Mouse (Mus musculus) layer of hippocampus, adult 2 months (tissue): ENCODE measurements at regions not wholly inside any gene's neighbourhood (a gene's known extent, or its start where the extent isn't known, plus 50 kb on each side); places are given as distances from the start of the nearest gene placed in this dataset.

Experiments
- DNase-seq, 2 experiments: peaks; one replicate each; pipeline ENCODE4 v3.0.0; 2022; ENCODE audit warnings: low spot score in 2 of 2
- H3K27ac ChIP-seq: fragments of 200-600 bp; 2 replicates; pipeline ENCODE4 v1.8.1; 2022
- H3K4me3 ChIP-seq: fragments of 200-600 bp; 2 replicates; pipeline ENCODE4 v1.8.1; 2022; ENCODE audit warnings: mild to moderate bottlenecking
- CTCF ChIP-seq: fragments of 200-600 bp; conservative IDR thresholded peaks from 2 replicates; pipeline ENCODE4 v1.8.1; 2022; ENCODE audit warnings: antibody characterized with exemption, mild to moderate bottlenecking, moderate library complexity

DNA sequence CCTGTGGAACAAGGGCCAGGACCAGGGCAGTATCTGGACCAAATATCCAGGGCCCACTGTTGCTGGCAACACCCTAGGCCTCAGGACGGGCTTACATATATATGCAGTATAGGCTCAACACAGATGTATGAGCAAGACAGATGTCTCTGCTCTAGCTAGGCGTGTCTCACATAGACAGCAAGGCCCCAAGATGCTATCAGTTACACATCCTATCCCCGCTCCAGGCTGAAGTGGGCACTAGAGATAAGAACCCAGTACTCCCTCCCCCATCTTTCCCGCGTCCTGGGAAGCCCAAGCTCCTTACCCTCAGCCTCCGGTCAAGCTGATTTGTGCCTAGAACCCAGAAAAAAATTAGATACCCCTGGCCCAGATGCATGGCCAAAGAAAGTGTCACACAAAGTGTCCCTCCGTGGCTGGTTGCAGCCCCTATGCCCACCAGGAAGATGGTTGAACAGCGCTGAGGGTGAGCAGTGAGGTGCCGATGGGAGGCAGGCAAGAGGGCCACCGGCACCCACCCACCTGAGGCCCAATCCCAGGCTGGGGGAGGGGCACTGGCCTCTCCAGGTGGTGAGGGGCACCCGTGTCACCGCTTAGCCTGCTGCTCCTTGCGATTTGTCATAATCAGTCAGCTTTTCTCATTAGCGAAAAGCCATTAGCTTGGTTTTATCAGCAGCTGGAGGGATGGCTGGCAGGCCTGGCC is 95.3 kb upstream of the Nkx1-1 start:
- Histone ChIP-seq H3K4me3 (no peak overlapping the region), H3K27ac (no peak overlapping the region)
- DNase-seq: no peak
- no peak for TF ChIP-seq CTCF

DNA sequence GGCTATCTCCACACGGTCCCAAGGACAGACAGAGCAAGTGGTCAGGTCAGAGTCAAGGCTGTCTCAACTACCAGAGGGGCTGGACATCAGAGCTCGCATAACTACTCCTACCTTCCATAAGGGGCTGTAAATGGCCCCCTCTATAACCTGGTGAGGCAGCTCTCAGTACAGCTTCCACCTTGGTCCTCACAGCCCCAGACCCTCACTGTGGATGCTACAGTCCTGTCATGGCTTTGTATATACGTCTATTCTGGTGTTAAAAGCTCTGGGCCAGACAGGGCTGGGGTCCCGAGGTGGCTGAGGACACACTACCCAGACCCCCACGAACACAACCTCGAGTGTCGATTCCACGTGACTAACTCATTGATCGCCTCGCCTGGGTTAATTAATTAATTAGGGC is 94.0 kb upstream of the Nkx1-1 start:
- TF ChIP-seq CTCF: no peak
- H3K27ac ChIP-seq: no peak overlapping the region
- DNase-seq: no peak
- no peak overlapping the region for H3K4me3 ChIP-seq

DNA sequence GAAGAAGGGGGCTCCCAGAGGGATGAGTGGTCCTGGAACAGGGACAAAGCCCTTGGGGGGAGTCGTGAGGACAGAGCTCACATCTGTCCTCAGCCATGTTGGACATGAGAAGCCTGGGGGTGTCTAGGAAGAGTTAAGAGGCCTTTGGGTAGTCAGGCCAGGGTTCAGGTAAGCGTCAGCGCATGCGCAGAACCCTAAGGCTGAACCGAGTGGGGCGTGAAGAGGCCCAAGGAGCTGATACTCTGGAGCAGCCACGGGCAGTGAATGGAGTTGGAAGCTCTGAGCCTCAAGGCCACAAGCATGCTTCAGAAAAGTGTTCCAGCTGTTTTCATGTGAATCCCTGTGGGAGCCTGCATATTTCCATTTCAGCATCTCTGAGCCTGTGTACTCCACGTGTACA is 93.5 kb upstream of the Nkx1-1 start:
- TF ChIP-seq CTCF: no peak
- no peak overlapping the region for H3K4me3 ChIP-seq
- no peak for DNase-seq
- H3K27ac ChIP-seq: no peak overlapping the region

DNA sequence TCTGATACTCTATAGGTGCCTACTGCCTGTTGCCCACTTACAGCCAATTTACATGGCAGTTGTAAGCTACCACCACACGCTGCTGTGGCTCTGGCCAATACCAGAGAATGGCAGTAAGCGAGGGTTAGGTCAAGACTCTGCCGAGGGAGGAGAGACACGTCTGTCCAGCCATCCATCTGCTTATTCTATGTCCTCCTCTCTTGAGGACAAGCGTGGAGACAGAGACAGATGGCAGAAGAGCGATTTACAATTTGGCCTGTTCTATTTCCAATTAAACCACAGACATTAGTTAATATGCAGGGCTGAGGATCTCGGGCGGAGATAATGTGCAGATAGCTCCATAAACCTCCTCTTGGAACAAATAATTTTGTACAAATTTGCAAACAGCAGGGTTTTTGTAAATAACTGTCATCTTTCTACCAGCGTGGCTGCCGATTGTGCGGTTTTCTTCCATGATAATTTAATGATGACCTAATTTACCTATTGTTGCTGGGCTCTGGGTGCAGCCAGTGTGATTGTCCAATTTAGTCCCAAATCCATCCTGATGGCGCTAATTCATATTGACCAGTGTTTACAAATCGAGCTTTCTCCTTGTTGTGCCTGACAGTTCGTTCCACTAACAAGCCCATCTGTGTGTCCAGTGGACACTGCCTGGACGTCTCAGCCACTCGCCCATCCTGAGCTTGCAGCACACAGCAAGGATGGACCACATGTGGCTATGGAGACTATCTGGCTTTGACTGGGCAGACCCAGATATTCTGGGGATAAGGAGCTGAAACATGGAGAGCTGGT is 88.4 kb upstream of the Nkx1-1 start:
- no peak for TF ChIP-seq CTCF
- DNase-seq: peak in 1 of 2 experiments; percentile 2
- peak overlapping the region; percentile 41 for H3K27ac ChIP-seq
- H3K4me3 ChIP-seq: no peak overlapping the region

DNA sequence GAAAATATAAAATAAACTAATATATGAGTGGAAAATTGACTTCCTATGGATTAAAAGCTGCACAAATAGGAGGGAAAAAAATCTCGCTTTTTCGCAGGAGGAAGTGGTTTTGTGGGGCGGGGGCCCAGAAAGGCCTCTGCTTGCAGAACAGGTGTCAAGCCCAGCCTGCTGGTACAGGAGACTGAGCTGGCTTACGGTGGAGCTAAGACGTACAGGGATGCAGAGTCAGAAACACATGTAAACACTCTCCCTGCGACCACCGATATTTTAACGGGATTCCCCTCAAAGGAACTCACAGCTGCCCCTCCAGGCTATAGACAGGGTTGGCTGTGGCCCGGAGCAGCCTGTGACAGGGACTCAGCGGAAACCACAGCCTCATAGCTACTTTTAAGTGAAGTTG is 87.1 kb upstream of the Nkx1-1 start:
- no peak overlapping the region for H3K4me3 ChIP-seq
- TF ChIP-seq CTCF: no peak
- no peak overlapping the region for H3K27ac ChIP-seq
- DNase-seq: no peak

DNA sequence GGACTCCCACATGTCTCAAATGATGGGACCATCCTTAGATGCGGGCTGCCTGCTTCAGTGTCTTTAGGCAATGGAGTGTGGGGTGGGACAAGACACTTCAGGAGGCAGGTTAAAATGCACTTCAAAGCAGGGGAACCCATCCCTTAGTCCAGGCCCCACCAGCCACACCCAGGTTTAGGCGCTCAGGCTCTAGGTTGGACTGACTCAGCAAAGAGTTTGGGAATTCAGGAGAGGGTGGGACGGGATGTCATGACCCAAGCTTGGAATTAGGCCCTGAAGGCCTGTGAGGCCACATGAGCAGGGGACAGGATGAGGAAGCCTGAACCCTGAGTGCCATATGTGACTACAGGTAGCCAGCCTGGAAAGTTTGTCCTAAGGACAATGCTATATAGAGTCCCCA is 85.6 kb upstream of the Nkx1-1 start:
- Histone ChIP-seq H3K4me3 (no peak overlapping the region), H3K27ac (no peak overlapping the region)
- no peak for TF ChIP-seq CTCF
- no peak for DNase-seq

DNA sequence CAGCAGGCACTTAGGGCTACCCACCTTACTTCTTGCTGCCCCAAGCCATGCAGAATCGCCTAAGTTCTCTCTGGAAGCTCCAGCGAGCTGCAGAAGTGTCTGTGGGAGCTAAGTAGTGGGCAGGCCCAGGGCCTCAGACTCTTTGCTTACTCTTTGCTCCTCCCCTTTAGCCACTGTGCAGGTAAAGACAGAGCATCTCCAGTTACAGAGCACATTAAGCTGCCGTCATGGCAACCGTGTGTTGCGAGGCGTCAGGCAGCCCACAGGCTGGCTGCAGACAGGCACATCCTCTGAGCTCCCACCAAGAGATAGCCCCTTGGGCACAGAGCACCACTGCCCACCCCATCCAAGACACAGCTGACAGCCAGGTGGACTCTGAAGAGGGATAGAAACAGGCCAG is 85.1 kb upstream of the Nkx1-1 start:
- no peak overlapping the region for H3K4me3 ChIP-seq
- no peak overlapping the region for H3K27ac ChIP-seq
- DNase-seq: peak in 1 of 2 experiments; percentile 8
- no peak for TF ChIP-seq CTCF

DNA sequence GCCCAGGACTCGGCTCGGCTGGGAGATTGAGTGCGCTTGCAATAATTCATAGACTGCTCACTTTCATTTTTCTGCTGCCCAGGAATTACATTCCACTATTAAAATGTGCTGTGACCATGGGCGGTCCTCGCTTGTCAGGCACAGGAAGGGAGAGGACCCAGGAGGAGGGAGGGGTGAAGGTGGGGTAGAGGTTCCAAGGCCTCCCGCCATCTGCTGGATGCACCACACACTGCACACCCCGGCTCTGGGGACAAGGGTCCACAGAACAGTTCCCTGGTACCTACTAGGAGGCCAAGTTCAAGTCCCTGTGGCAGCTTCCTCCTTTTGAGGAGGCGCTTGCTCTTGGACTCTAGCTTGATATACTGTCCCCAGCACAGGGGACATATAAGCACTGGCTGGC is 83.8 kb upstream of the Nkx1-1 start:
- DNase-seq: no peak
- no peak overlapping the region for H3K4me3 ChIP-seq
- H3K27ac ChIP-seq: no peak overlapping the region
- peak; percentile 19; the same call in 1 of the 2 replicates for TF ChIP-seq CTCF

DNA sequence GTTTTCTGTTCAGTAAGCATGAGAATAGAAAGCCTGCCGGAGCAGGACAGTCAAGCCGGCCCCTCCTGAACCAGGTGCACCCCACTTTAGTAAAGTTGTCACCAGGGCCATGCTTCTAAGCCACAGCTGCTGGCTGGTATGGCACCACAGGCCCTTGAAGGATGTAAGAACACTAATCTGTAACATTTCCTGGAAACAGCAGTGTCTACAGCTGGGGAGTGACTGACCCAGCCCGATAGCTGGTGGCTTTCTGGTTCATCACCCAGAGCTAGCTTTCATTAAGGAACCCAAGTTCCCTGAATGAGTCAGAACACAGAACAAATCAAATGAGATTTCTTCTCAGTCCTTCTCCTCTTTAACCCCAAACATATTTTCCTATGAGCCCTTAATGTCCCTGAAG is 82.4 kb upstream of the Nkx1-1 start:
- no peak overlapping the region for H3K4me3 ChIP-seq
- DNase-seq: no peak
- H3K27ac ChIP-seq: no peak overlapping the region
- TF ChIP-seq CTCF: no peak

DNA sequence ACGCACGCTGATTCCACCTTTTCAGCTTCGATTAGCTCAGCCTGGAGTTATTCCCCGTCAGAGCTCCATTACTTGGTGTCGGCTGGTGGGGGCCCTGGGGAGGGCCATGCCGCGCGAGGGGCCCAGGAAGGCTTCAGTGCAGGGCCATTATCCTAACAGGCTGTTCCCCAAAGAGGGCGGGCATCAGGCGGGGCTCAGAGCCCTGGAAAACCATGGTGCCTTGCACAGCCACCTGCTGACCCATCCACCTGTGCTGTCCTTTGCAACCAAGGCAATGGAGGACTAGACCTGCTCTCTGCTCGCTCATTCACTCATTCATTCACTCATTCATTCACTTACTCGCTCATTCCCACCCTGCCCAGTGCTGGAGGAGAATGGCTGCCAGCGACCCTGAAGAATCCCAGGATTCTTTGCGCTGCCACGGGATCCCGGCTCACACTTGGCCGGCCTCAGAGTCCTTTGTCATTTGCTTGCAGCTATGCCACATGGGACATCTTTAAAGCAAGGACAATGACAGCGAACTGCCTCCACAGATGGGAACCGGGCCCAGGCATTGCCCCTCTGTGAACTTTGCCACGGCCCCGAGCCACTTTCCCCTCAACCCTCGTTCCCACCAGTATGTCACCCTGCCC is 78.6 kb upstream of the Nkx1-1 start:
- no peak for DNase-seq
- Histone ChIP-seq H3K4me3 (no peak overlapping the region), H3K27ac (no peak overlapping the region)
- no peak for TF ChIP-seq CTCF

DNA sequence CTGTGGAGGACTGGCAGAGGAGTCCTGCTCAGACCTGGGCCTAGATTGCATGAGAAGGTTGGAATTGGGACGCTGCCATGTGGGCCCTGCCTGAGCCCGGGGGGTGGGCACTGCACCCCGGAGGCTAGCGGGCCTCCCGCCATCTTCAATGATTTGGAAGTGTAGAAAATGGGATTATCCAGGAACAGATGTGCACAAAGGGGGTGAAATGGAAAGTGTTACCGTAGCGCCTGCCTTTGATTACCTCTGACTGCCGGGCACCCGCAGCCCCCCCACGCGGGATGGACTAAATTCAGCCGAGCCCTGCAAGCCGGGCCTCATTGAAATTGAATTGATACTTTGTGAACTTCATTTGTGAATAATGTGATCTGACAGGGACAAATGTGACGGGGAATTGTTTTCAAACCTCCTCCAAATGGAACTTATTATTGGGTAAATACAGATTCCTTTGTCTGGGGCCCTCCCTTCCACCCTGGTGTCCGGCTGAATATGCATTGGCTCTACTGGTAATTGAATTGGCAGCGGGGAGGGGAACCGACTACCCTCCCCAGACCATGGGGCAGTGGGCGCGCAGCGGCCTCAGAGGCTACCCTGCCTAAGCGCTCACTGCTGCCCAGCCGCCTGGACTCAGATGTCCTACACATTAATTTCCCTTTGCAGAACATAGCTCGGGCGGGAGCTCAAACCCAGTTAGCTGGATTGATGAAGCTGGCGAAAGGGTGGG is 77.9 kb upstream of the Nkx1-1 start:
- DNase-seq: no peak
- Histone ChIP-seq H3K27ac (no peak overlapping the region), H3K4me3 (no peak overlapping the region)
- no peak for TF ChIP-seq CTCF

DNA sequence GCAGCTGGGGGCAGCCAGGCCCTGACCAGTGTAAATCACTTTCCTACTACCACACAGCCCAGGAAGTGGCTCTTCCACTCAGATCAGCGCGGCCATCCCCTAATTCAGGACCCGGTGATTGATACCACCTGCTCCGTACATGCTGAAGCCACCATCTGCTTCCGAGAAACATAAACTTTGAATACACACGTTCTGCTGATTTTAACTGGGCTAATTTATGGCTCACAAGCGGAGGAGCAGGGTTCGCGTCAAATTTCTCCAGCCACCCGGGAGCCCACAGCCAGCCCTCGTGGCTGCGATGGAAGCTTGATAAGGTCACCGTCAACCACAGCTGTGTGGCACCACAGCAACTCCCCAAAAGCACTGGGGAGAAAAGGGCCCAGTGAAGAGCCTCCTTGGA is 72.0 kb upstream of the Nkx1-1 start:
- DNase-seq: no peak
- H3K27ac ChIP-seq: no peak overlapping the region
- no peak overlapping the region for H3K4me3 ChIP-seq
- TF ChIP-seq CTCF: no peak
